Mouse (Mus musculus): ENCODE data around the gene Pogz.
"Not testable (repeated sequence)": the region's sequence is repeated elsewhere in the genome, so short reads cannot be mapped to it uniquely, and the experiment has no call there.

GRCm38 (mm10) chr3:94931427-94932082, 94.2 kb downstream of the Pogz start:
- not testable (repeated sequence) for TF ChIP-seq CTCF (IDR thresholded peaks at IDR 0.05; ENCODE audit: low read depth)
- TF ChIP-seq EP300 (IDR thresholded peaks at IDR 0.05; ENCODE audit: low read depth) = peak; percentile 34; the same call in 1 of the 2 replicates
